Mouse (Mus musculus) bone marrow, adult 2 months (tissue): ENCODE measurements around the gene Rplp2.

ENCODE experiments used
- CTCF ChIP-seq: fragments of 200-500 bp; IDR thresholded peaks from 2 replicates; pipeline ENCODE4 v1.5.1; 2011; ENCODE audit warnings: low read length, control low read depth; ENCODE audit not compliant: control insufficient read depth, insufficient read depth
- POLR2A ChIP-seq: fragments of 200-500 bp; IDR thresholded peaks from 2 replicates; pipeline ENCODE4 v1.6.1; 2011; ENCODE audit warnings: low read depth, mild to moderate bottlenecking, control low read depth, low read length, borderline replicate concordance; ENCODE audit not compliant: control insufficient read depth

DNA sequence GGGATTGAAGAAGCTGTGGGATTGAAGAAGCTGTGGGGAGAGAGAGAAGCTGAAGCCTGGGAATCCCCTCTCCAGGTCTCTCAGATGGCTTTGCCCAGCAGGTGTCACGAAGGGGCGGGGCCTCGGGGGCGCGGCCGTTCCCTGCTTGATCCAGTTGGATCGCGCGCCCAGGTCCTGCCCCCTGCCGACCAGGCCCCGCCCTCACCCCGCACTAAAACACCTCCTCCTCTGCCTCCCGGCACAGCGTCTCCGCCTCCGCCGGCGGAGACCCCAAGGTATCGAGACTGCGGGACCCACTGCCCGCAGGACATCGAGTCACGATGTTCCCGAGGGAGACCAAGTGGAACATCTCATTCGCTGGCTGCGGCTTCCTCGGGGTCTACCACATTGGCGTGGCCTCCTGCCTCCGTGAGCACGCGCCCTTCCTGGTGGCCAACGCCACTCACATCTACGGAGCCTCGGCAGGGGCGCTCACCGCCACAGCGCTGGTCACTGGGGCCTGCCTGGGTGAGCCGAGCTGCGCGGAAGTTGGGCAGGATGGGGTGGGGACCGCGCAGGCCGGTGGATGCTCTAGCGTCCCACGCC, 7.9 kb downstream of the Rplp2 start, which contains the start of gene Pnpla2:
- TF ChIP-seq POLR2A, result peak; percentile 94
- 0 out of 2 replicates have a peak, but pooled peaks have one; percentile 0 for TF ChIP-seq CTCF
